Mouse (Mus musculus) Muller cell, postnatal 12 days (primary cell): ENCODE measurements around the gene Reep1.

Source experiments
- DNase-seq: peaks from one replicate; pipeline ENCODE4 v3.0.0-alpha.2; 2015; ENCODE audit errors: inconsistent ontology term

The Reep1 gene

GRCm38 (mm10) chr6:71780431-71780830, 73.1 kb downstream of the Reep1 start:
- DNase-seq, result no peak

GRCm38 (mm10) chr6:71783165-71783564, 75.8 kb downstream of the Reep1 start:
- peak; percentile 81 for DNase-seq

- DNase-seq, result no peak
Measured at GRCm38 (mm10) chr6:71788348-71788747, 81.0 kb downstream of the Reep1 start.

GRCm38 (mm10) chr6:71791771-71792170, 84.4 kb downstream of the Reep1 start:
- no peak for DNase-seq

GRCm38 (mm10) chr6:71799391-71799790, 92.0 kb downstream of the Reep1 start:
- no peak for DNase-seq

GRCm38 (mm10) chr6:71801011-71801713, 93.8 kb downstream of the Reep1 start:
- DNase-seq, result no peak

GRCm38 (mm10) chr6:71801714-71802094, 94.3 kb downstream of the Reep1 start:
- no peak for DNase-seq

GRCm38 (mm10) chr6:71803609-71804008, 96.2 kb downstream of the Reep1 start:
- no peak for DNase-seq

- peak; percentile 59 for DNase-seq
Measured at GRCm38 (mm10) chr6:71804061-71804829, 96.9 kb downstream of the Reep1 start.

GRCm38 (mm10) chr6:71806713-71807112, 99.4 kb downstream of the Reep1 start:
- no peak for DNase-seq

GRCm38 (mm10) chr6:71809890-71810289, 102.5 kb downstream of the Reep1 start:
- no peak for DNase-seq

GRCm38 (mm10) chr6:71812820-71813219, 105.5 kb downstream of the Reep1 start:
- DNase-seq, result no peak

GRCm38 (mm10) chr6:71819764-71820292, 112.5 kb downstream of the Reep1 start:
- DNase-seq, result no peak

- DNase-seq, result no peak
Measured at GRCm38 (mm10) chr6:71823085-71823484, 115.7 kb downstream of the Reep1 start.

GRCm38 (mm10) chr6:71823488-71823887, 116.1 kb downstream of the Reep1 start:
- peak; percentile 80 for DNase-seq

GRCm38 (mm10) chr6:71823961-71824360, 116.6 kb downstream of the Reep1 start:
- DNase-seq, result no peak

- DNase-seq, result no peak
Measured at GRCm38 (mm10) chr6:71826869-71827268, 119.5 kb downstream of the Reep1 start, which contains the start of gene Mrpl35. Mrpl35 (minus strand) TSS chr6:71826969.

- DNase-seq, result no peak
Measured at GRCm38 (mm10) chr6:71829768-71830167, 122.4 kb downstream of the Reep1 start.

- DNase-seq, result peak; percentile 98
Measured at GRCm38 (mm10) chr6:71830690-71831580, 123.6 kb downstream of the Reep1 start, which contains the start of gene Immt. Immt (plus strand) TSS chr6:71831331.

- peak; percentile 96 for DNase-seq
Measured at GRCm38 (mm10) chr6:71831581-71831960, 124.2 kb downstream of the Reep1 start.

- DNase-seq, result no peak
Measured at GRCm38 (mm10) chr6:71836811-71837210, 129.4 kb downstream of the Reep1 start.

GRCm38 (mm10) chr6:71839815-71840214, 132.5 kb downstream of the Reep1 start:
- DNase-seq, result no peak
